Mouse (Mus musculus) heart, embryonic 11.5 days (tissue): Measurements from ENCODE around the gene Ptk7. TPM values are rescaled to one million over a fixed set of nuclear protein-coding genes. Genes with fewer than 3 reads are reported as not detected.

Experiments
- ATAC-seq: fragments of 200-750 bp; cut with Nextera tagmentation; replicated peaks from 2 replicates; pipeline ENCODE4 v1.8.0; 2017; ENCODE audit warnings: moderate library complexity; ENCODE audit not compliant: insufficient number of reproducible peaks, low FRiP score, low TSS enrichment
- H3K27ac ChIP-seq: fragments of 300-500 bp; sonication (generic); 2 replicates; pipeline ENCODE4 v1.5.1; 2014; ENCODE audit warnings: mild to moderate bottlenecking, low read depth, low read length
- H3K27me3 ChIP-seq: fragments of 300-500 bp; sonication (generic); 2 replicates; pipeline ENCODE4 v1.6.1; 2014; ENCODE audit warnings: mild to moderate bottlenecking, low read length, mixed read lengths; ENCODE audit not compliant: control insufficient read depth, insufficient read depth
- H3K36me3 ChIP-seq: fragments of 300-500 bp; sonication (generic); 2 replicates; pipeline ENCODE4 v1.6.1; 2014; ENCODE audit warnings: mild to moderate bottlenecking, low read length, moderate library complexity, mixed read lengths; ENCODE audit not compliant: control insufficient read depth, insufficient read depth
- H3K4me1 ChIP-seq: fragments of 300-500 bp; sonication (generic); 2 replicates; pipeline ENCODE4 v1.6.1; 2014; ENCODE audit warnings: low read length; ENCODE audit not compliant: control insufficient read depth, insufficient read depth
- H3K4me2 ChIP-seq: fragments of 300-500 bp; sonication (generic); 2 replicates; pipeline ENCODE4 v1.6.1; 2014; ENCODE audit warnings: mild to moderate bottlenecking, moderate library complexity
- H3K4me3 ChIP-seq: fragments of 300-500 bp; sonication (generic); 2 replicates; pipeline ENCODE4 v1.5.1; 2014; ENCODE audit warnings: low read depth, low read length
- H3K9ac ChIP-seq: fragments of 300-500 bp; sonication (generic); 2 replicates; pipeline ENCODE4 v1.6.1; 2014; ENCODE audit warnings: mild to moderate bottlenecking, low read depth, low read length, moderate library complexity
- H3K9me3 ChIP-seq: fragments of 300-500 bp; sonication (generic); replicated peaks from 2 replicates; pipeline ENCODE4 v1.6.1; 2016; ENCODE audit warnings: low read length; ENCODE audit not compliant: control insufficient read depth
- WGBS: fragments of 180-500 bp; shearing (Covaris S2); extraction: QIAGEN DNeasy Blood & Tissue Kit; methylation state at CpG from one replicate; pipeline ENCODE4 v1.1.7; 2014; ENCODE audit not compliant: insufficient replicate concordance; 5-methylcytosine and 5-hydroxymethylcytosine counted together
- polyA plus RNA-seq: library from polyadenylated mRNA; unstranded; fragments of >200 nt; fragmentation: Nextera tagmentation; extraction: Ambion mirVana; gene quantifications from 2 replicates; pipeline ENCODE4 v1.2.1, GENCODE M21; 2014

Ptk7 gene
- 18.8 and 22.8 TPM in 2 replicates for polyA plus RNA-seq

GRCm38 (mm10) chr17:46628791-46629684 lies at the start of gene Ptk7:
TSS of gene Ptk7 (minus strand) at chr17:46629504.
- Histone ChIP-seq H3K36me3 (no peaks in the 10 kb centered on the region; the same call in none of the 2 replicates), H3K4me1 (peaks cover 50% of the 10 kb centered on the region), H3K27ac (peak within 1 kb of the TSS; percentile 98), H3K4me3 (peak within 1 kb of the TSS; percentile 95), H3K9me3 (no peaks in the 10 kb centered on the region), H3K27me3 (no peaks in the 10 kb centered on the region), H3K9ac (peak within 1 kb of the TSS; percentile 99), H3K4me2 (peak within 1 kb of the TSS; percentile 84)
- peak; percentile 57 for ATAC-seq
- under 1% methylated on average over 79 of the region's 90 CpGs for WGBS

GRCm38 (mm10) chr17:46678911-46679310 lies 49.6 kb upstream of the Ptk7 start:
- no peak for ATAC-seq
- H3K27ac ChIP-seq = peak overlapping the region; percentile 94
- peak overlapping the region; percentile 93 for H3K4me3 ChIP-seq
- no peaks in the 10 kb centered on the region for H3K9me3 ChIP-seq
- peaks cover 28% of the 10 kb centered on the region for H3K36me3 ChIP-seq
- H3K4me1 ChIP-seq = peaks cover 36% of the 10 kb centered on the region
- 31% methylated on average over 9 of the region's 9 CpGs for WGBS
- H3K27me3 ChIP-seq = no peaks in the 10 kb centered on the region
- H3K9ac ChIP-seq = peak overlapping the region; percentile 85
- peak overlapping the region; percentile 91 for H3K4me2 ChIP-seq

GRCm38 (mm10) chr17:46678416-46678815 lies 49.1 kb upstream of the Ptk7 start, which contains the start of gene Mea1:
TSS of gene Mea1 (plus strand) at chr17:46678793.
- 82% methylated on average over 8 of the region's 9 CpGs for WGBS
- Histone ChIP-seq H3K4me3 (peak within 1 kb of the TSS; percentile 93), H3K4me2 (peak within 1 kb of the TSS; percentile 91), H3K9ac (peak within 1 kb of the TSS; percentile 85), H3K27me3 (no peaks in the 10 kb centered on the region), H3K4me1 (peaks cover 36% of the 10 kb centered on the region), H3K36me3 (peaks cover 25% of the 10 kb centered on the region), H3K27ac (peak within 1 kb of the TSS; percentile 94), H3K9me3 (no peaks in the 10 kb centered on the region)
- ATAC-seq = no peak

GRCm38 (mm10) chr17:46674530-46675283 lies 45.4 kb upstream of the Ptk7 start:
- ATAC-seq = peak; percentile 23; the same call in 1 of the 2 replicates
- Histone ChIP-seq H3K9me3 (no peaks in the 10 kb centered on the region), H3K4me2 (peak overlapping the region; percentile 85), H3K27me3 (no peaks in the 10 kb centered on the region), H3K36me3 (peaks cover 26% of the 10 kb centered on the region), H3K9ac (peak overlapping the region; percentile 79), H3K27ac (peak overlapping the region; percentile 61), H3K4me3 (peak overlapping the region; percentile 68), H3K4me1 (peaks cover 32% of the 10 kb centered on the region)
- 18% methylated on average over 15 of the region's 15 CpGs for WGBS

GRCm38 (mm10) chr17:46673850-46674529 lies 44.7 kb upstream of the Ptk7 start, which contains the start of gene Rrp36:
TSS of gene Rrp36 (minus strand) at chr17:46674352.
- peaks cover 32% of the 10 kb centered on the region for H3K36me3 ChIP-seq
- H3K27me3 ChIP-seq = no peaks in the 10 kb centered on the region
- 1% methylated on average over 43 of the region's 43 CpGs for WGBS

GRCm38 (mm10) chr17:46669911-46670310 lies 40.6 kb upstream of the Ptk7 start:
- ATAC-seq = no peak
- H3K27ac ChIP-seq = no peak overlapping the region
- no peaks in the 10 kb centered on the region for H3K9me3 ChIP-seq
- H3K4me2 ChIP-seq = no peak overlapping the region
- H3K9ac ChIP-seq = no peak overlapping the region
- H3K4me1 ChIP-seq = peaks cover 9% of the 10 kb centered on the region
- H3K4me3 ChIP-seq = no peak overlapping the region
- no peaks in the 10 kb centered on the region for H3K27me3 ChIP-seq
- 92% methylated on average over 10 of the region's 10 CpGs for WGBS
- peaks cover 15% of the 10 kb centered on the region for H3K36me3 ChIP-seq

More at GRCm38 (mm10) chr17:46673850-46674529, 44.7 kb upstream of the Ptk7 start, which contains the start of gene Rrp36:
- no peaks in the 10 kb centered on the region for H3K9me3 ChIP-seq
- H3K27ac ChIP-seq = peak within 1 kb of the TSS; percentile 61
- H3K4me2 ChIP-seq = peak within 1 kb of the TSS; percentile 85
- H3K4me1 ChIP-seq = peaks cover 25% of the 10 kb centered on the region
- peak; percentile 83 for ATAC-seq
- H3K9ac ChIP-seq = peak within 1 kb of the TSS; percentile 79
- H3K4me3 ChIP-seq = peak within 1 kb of the TSS; percentile 68

- Histone ChIP-seq H3K36me3 (peaks cover 33% of the 10 kb centered on the region), H3K4me3 (no peak overlapping the region), H3K27ac (no peak overlapping the region), H3K4me1 (no peaks in the 10 kb centered on the region), H3K4me2 (no peak overlapping the region), H3K27me3 (no peaks in the 10 kb centered on the region), H3K9me3 (no peaks in the 10 kb centered on the region), H3K9ac (no peak overlapping the region)
- 89% methylated on average over 16 of the region's 16 CpGs for WGBS
- no peak for ATAC-seq
Measured at GRCm38 (mm10) chr17:46667712-46668111, 38.4 kb upstream of the Ptk7 start.

- no peaks in the 10 kb centered on the region for H3K4me1 ChIP-seq
- ATAC-seq = no peak
- no peaks in the 10 kb centered on the region for H3K27me3 ChIP-seq
- H3K27ac ChIP-seq = no peak overlapping the region
- no peak overlapping the region for H3K4me2 ChIP-seq
- no peak overlapping the region for H3K9ac ChIP-seq
- H3K9me3 ChIP-seq = no peaks in the 10 kb centered on the region
- peaks cover 55% of the 10 kb centered on the region for H3K36me3 ChIP-seq
- H3K4me3 ChIP-seq = no peak overlapping the region
- 86% methylated on average over 5 of the region's 5 CpGs for WGBS
Measured at GRCm38 (mm10) chr17:46662730-46663129, 33.4 kb upstream of the Ptk7 start.
